Mouse (Mus musculus) forebrain, embryonic 15.5 days (tissue): ENCODE measurements at regions not wholly inside any gene's neighbourhood (a gene's known extent, or its start where the extent isn't known, plus 50 kb on each side); places are given as distances from the start of the nearest gene placed in this dataset.

Experiments used
- ATAC-seq: fragments of 200-750 bp; cut with Nextera tagmentation; replicated peaks from 2 replicates; pipeline ENCODE4 v1.8.0; 2017; ENCODE audit warnings: mild to moderate bottlenecking, moderate TSS enrichment, moderate library complexity
- H3K27ac ChIP-seq: fragments of 300-500 bp; sonication (generic); replicated peaks from 2 replicates; pipeline ENCODE4 v1.5.1; 2015; ENCODE audit warnings: mild to moderate bottlenecking, inconsistent platforms
- H3K27me3 ChIP-seq: fragments of 300-500 bp; sonication (generic); 2 replicates; pipeline ENCODE4 v1.6.1; 2015; ENCODE audit warnings: inconsistent platforms
- H3K36me3 ChIP-seq: fragments of 300-500 bp; sonication (generic); 2 replicates; pipeline ENCODE4 v1.6.1; 2015; ENCODE audit warnings: mild to moderate bottlenecking, inconsistent platforms
- H3K4me1 ChIP-seq: fragments of 300-500 bp; sonication (generic); 2 replicates; pipeline ENCODE4 v1.6.1; 2015; ENCODE audit warnings: inconsistent platforms
- H3K4me2 ChIP-seq: fragments of 300-500 bp; sonication (generic); replicated peaks from 2 replicates; pipeline ENCODE4 v1.6.1; 2015; ENCODE audit warnings: mild to moderate bottlenecking, inconsistent platforms
- H3K4me3 ChIP-seq: fragments of 300-500 bp; sonication (generic); 2 replicates; pipeline ENCODE4 v1.5.1; 2015; ENCODE audit warnings: mild to moderate bottlenecking, inconsistent platforms
- H3K9ac ChIP-seq: fragments of 300-500 bp; sonication (generic); replicated peaks from 2 replicates; pipeline ENCODE4 v1.6.1; 2015; ENCODE audit warnings: mild to moderate bottlenecking, inconsistent platforms
- H3K9me3 ChIP-seq: fragments of 300-500 bp; sonication (generic); 2 replicates; pipeline ENCODE4 v1.6.1; 2016; ENCODE audit warnings: inconsistent platforms
- WGBS: fragments of 180-500 bp; shearing (Covaris S2); methylation state at CpG from one replicate; pipeline ENCODE4 v1.1.7; 2015; ENCODE audit warnings: mixed read lengths; 5-methylcytosine and 5-hydroxymethylcytosine counted together

- Histone ChIP-seq H3K4me3 (no peak overlapping the region), H3K4me1 (no peaks in the 10 kb centered on the region), H3K9ac (no peak overlapping the region), H3K9me3 (no peaks in the 10 kb centered on the region), H3K27ac (no peak overlapping the region), H3K36me3 (no peaks in the 10 kb centered on the region), H3K27me3 (no peaks in the 10 kb centered on the region), H3K4me2 (no peak overlapping the region)
- ATAC-seq, result no peak
- WGBS, result 84% methylated on average over 7 of the region's 7 CpGs
Measured at GRCm38 (mm10) chr16:24151178-24151725, 162.6 kb upstream of the Bcl6 start.

DNA sequence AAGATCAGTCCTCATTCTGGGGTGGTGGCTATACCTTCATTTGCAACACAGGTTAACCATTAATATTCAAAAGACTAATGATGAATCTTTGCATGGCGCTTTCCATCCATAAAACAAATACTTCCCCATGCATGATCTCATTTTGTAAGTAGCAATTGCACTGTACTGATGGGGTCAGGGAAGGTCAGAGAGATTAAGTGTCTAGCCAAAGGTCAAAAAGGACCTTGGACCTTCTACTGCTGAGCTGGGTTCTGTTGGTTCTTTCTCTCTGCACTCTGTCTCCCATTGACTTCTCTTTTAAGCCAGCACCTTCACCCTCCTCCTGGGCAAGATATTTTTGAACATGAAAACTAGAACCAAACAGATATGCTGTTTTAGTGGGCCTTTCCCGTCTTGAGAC lies 161.9 kb upstream of the Bcl6 start:
- 88% methylated on average over 2 of the region's 2 CpGs for WGBS
- no peak overlapping the region for H3K9ac ChIP-seq
- no peaks in the 10 kb centered on the region for H3K4me1 ChIP-seq
- no peak overlapping the region for H3K4me3 ChIP-seq
- no peak for ATAC-seq
- no peaks in the 10 kb centered on the region for H3K9me3 ChIP-seq
- no peaks in the 10 kb centered on the region for H3K27me3 ChIP-seq
- no peak overlapping the region for H3K27ac ChIP-seq
- H3K4me2 ChIP-seq, result no peak overlapping the region
- no peaks in the 10 kb centered on the region for H3K36me3 ChIP-seq

GRCm38 (mm10) chr16:24149441-24149840 lies 160.8 kb upstream of the Bcl6 start:
- Histone ChIP-seq H3K4me3 (no peak overlapping the region), H3K27me3 (no peaks in the 10 kb centered on the region), H3K27ac (no peak overlapping the region), H3K36me3 (no peaks in the 10 kb centered on the region), H3K4me1 (no peaks in the 10 kb centered on the region), H3K4me2 (no peak overlapping the region), H3K9ac (no peak overlapping the region), H3K9me3 (no peaks in the 10 kb centered on the region)
- WGBS, result 81% methylated on average over 4 of the region's 4 CpGs
- no peak for ATAC-seq

DNA sequence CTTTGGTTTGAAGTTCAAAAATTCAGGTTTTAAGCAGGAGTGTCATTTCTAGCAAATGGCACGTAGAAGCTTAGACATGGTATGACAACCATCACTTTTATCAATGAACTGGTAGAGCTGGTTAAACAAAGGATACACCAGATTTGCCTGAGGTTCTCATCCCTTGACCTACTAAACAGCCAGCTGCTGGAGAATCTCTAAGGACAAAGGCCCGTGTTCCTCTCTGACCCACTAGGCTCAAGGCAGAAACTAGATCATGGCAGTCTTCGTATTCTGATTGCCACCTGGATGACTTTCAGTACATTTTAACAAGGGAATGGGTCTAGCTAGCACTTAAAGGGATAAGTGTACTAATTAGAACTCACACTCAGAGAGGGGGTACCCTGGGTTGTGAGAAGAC lies 155.2 kb upstream of the Bcl6 start:
- whole genome bisulfite sequencing, result 90% methylated on average over 3 of the region's 3 CpGs
- H3K9me3 ChIP-seq, result no peaks in the 10 kb centered on the region
- ATAC-seq, result no peak

DNA sequence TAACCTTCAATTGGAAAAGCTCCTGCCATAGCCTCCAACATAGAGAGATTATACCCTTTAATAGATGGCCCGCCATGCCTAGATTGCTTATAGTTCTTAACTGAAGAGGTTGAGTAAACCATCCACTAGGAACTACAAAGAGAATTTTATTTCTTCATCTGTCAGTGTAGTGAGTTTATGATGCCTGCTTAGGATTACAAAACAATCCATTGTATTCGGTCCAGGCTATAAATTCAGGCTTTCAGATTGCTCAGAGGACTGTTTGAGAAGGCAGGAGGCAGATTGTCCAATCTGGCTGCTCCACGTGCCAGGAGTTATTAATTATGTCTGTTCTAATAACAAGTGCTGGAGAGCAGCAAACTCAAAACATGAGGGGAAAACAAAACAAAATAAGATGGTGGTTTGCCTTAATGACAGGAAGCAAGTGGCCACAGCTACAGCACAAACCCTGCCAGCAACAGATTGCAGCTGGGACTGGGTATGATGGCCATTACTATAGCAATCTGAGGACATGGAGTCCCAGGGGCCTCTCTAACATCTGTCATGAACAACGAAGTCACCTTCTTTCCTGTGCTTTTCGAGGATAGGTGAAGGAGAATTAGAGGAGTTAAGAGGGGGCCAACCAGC lies 154.4 kb upstream of the Bcl6 start:
- no peak overlapping the region for H3K4me3 ChIP-seq
- no peaks in the 10 kb centered on the region for H3K9me3 ChIP-seq
- no peak for ATAC-seq
- no peaks in the 10 kb centered on the region for H3K27me3 ChIP-seq
- 81% methylated on average over 5 of the region's 5 CpGs for WGBS
- H3K27ac ChIP-seq, result no peak overlapping the region
- no peak overlapping the region for H3K4me2 ChIP-seq
- no peak overlapping the region for H3K9ac ChIP-seq
- no peaks in the 10 kb centered on the region for H3K4me1 ChIP-seq
- H3K36me3 ChIP-seq, result no peaks in the 10 kb centered on the region

More for the DNA sequence above, 155.2 kb upstream of the Bcl6 start:
- Histone ChIP-seq H3K4me2 (no peak overlapping the region), H3K27ac (no peak overlapping the region), H3K9ac (no peak overlapping the region), H3K4me1 (no peaks in the 10 kb centered on the region), H3K36me3 (no peaks in the 10 kb centered on the region), H3K27me3 (no peaks in the 10 kb centered on the region), H3K4me3 (no peak overlapping the region)

GRCm38 (mm10) chr16:24139109-24139508 lies 150.5 kb upstream of the Bcl6 start:
- H3K27me3 ChIP-seq, result no peaks in the 10 kb centered on the region
- H3K9me3 ChIP-seq, result no peaks in the 10 kb centered on the region
- no peak overlapping the region for H3K4me2 ChIP-seq
- no peak overlapping the region for H3K27ac ChIP-seq
- no peak overlapping the region for H3K4me3 ChIP-seq
- H3K4me1 ChIP-seq, result peaks cover 2% of the 10 kb centered on the region; the same call in 1 of the 2 replicates
- WGBS, result 89% methylated on average over 3 of the region's 3 CpGs
- no peak overlapping the region for H3K9ac ChIP-seq
- ATAC-seq, result no peak
- H3K36me3 ChIP-seq, result no peaks in the 10 kb centered on the region

GRCm38 (mm10) chr16:24137266-24138033 lies 148.8 kb upstream of the Bcl6 start:
- no peaks in the 10 kb centered on the region for H3K9me3 ChIP-seq
- no peak for ATAC-seq
- H3K27me3 ChIP-seq, result no peaks in the 10 kb centered on the region
- no peak overlapping the region for H3K9ac ChIP-seq
- H3K27ac ChIP-seq, result no peak overlapping the region
- peaks cover 2% of the 10 kb centered on the region; the same call in 1 of the 2 replicates for H3K4me1 ChIP-seq
- 73% methylated on average over 7 of the region's 7 CpGs for WGBS
- H3K4me2 ChIP-seq, result no peak overlapping the region
- H3K4me3 ChIP-seq, result no peak overlapping the region
- H3K36me3 ChIP-seq, result no peaks in the 10 kb centered on the region

GRCm38 (mm10) chr16:24136483-24137148 lies 148.0 kb upstream of the Bcl6 start:
- Histone ChIP-seq H3K27me3 (no peaks in the 10 kb centered on the region), H3K9ac (no peak overlapping the region), H3K9me3 (no peaks in the 10 kb centered on the region), H3K36me3 (no peaks in the 10 kb centered on the region), H3K4me3 (no peak overlapping the region), H3K4me1 (peaks cover 2% of the 10 kb centered on the region; the same call in 1 of the 2 replicates), H3K27ac (no peak overlapping the region), H3K4me2 (no peak overlapping the region)
- 55% methylated on average over 5 of the region's 5 CpGs for WGBS
- no peak for ATAC-seq

- H3K9ac ChIP-seq, result no peak overlapping the region
- H3K4me2 ChIP-seq, result no peak overlapping the region
- no peak overlapping the region for H3K27ac ChIP-seq
- 92% methylated on average over 5 of the region's 5 CpGs for WGBS
- no peak for ATAC-seq
- H3K36me3 ChIP-seq, result no peaks in the 10 kb centered on the region
- no peak overlapping the region for H3K4me3 ChIP-seq
- no peaks in the 10 kb centered on the region for H3K9me3 ChIP-seq
- no peaks in the 10 kb centered on the region for H3K27me3 ChIP-seq
- H3K4me1 ChIP-seq, result peaks cover 2% of the 10 kb centered on the region; the same call in 1 of the 2 replicates
Measured at GRCm38 (mm10) chr16:24135841-24136240, 147.2 kb upstream of the Bcl6 start.

DNA sequence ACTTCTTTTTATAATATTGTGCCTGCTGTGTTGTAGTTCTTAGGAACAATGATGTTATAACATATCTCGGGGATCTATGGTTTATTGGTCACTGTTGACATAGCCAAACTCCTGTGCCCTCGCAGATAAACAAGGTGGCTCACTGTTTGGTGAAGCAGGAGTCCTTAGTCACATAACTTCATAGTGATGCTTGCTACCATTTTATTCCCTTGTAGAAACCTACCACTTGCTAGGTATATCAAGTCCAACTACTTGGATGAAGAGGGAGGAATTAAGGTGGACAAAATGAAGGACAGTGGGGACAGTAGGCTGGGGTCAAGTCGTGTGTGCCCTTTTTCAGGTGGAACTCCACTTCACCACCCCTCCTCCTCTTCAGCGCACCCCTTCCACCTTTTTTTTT lies 146.7 kb upstream of the Bcl6 start:
- no peak for ATAC-seq
- Histone ChIP-seq H3K9me3 (no peaks in the 10 kb centered on the region), H3K9ac (no peak overlapping the region), H3K4me3 (no peak overlapping the region), H3K27me3 (no peaks in the 10 kb centered on the region), H3K36me3 (no peaks in the 10 kb centered on the region), H3K4me1 (peaks cover 2% of the 10 kb centered on the region; the same call in 1 of the 2 replicates), H3K4me2 (no peak overlapping the region), H3K27ac (no peak overlapping the region)
- WGBS, result 90% methylated on average over 4 of the region's 4 CpGs

GRCm38 (mm10) chr16:24134486-24135050 lies 145.9 kb upstream of the Bcl6 start:
- WGBS, result 78% methylated on average over 4 of the region's 4 CpGs
- ATAC-seq, result no peak

DNA sequence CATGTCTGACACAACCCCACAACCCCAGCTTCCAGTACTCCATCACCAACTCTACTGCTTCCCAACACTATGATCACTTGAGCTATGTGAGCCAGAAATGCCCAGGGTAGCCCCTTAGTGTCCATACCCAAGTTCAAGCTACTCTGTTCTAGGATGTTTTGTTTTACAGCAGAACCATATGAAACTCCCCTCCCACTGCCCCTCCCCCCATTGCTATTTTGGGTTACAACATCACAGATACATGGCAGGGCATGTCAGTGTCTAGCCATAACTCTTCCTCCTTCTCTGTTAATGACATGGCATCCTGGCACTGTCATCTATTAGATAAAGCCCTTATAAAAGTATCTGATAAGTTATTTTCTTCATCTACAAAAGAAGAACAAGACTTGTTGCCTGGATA lies 142.0 kb upstream of the Bcl6 start:
- Histone ChIP-seq H3K4me1 (peaks cover 2% of the 10 kb centered on the region; the same call in 1 of the 2 replicates), H3K4me2 (no peak overlapping the region), H3K27me3 (no peaks in the 10 kb centered on the region), H3K27ac (no peak overlapping the region), H3K36me3 (no peaks in the 10 kb centered on the region), H3K9me3 (no peaks in the 10 kb centered on the region), H3K9ac (no peak overlapping the region), H3K4me3 (no peak overlapping the region)
- no peak for ATAC-seq

More at GRCm38 (mm10) chr16:24134486-24135050, 145.9 kb upstream of the Bcl6 start:
- Histone ChIP-seq H3K27me3 (no peaks in the 10 kb centered on the region), H3K4me2 (no peak overlapping the region), H3K9ac (no peak overlapping the region), H3K27ac (no peak overlapping the region), H3K36me3 (no peaks in the 10 kb centered on the region), H3K9me3 (no peaks in the 10 kb centered on the region), H3K4me3 (no peak overlapping the region), H3K4me1 (peaks cover 2% of the 10 kb centered on the region; the same call in 1 of the 2 replicates)
